Mouse (Mus musculus) cerebellum, adult 18-20 months (tissue): ENCODE results near the gene Ttc41.

Experiments
- DNase-seq, 2 experiments: peaks; one replicate each; pipeline ENCODE4 v3.0.0; 2021

Gene Ttc41

DNA sequence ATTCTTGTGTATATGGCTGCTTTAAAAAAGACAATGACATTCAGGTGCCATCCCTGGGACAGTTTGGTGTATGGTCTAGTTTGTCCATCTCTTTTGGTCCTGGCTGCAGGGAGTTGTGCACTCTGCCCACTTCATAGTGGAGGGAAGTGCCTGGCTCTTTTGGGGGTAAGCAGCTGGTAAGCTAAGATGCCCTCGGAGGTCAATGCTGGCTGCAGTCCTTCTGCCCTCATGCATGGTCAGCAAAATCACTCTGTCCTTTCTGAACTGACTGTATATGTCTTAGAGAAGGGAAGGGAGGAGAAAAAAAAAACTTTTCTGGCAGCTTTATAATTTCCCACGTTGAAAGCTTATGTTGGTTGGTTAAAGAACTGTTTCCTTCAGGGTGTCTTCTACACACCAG, 79.8 kb downstream of the Ttc41 start:
- no peak for DNase-seq

DNA sequence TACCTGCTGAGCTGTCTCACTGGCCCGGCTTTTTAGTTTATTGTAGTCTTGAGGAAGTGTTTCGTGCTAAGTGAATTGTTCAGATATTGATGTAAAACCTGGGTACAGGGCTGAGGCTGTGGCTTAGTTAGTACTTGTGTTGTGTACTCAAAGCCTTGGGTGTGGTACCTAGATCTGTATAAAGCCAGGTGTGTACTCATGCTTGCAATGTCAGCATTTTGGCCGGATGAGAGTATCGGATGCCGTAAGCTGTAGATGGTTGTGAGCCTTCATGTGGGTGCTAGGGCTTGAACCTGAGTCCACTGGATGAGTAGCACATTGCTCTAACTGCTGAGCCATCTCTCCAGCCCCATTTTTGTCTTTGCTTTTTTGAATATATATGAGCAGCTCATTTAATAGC, 80.5 kb downstream of the Ttc41 start:
- DNase-seq, result no peak

DNA sequence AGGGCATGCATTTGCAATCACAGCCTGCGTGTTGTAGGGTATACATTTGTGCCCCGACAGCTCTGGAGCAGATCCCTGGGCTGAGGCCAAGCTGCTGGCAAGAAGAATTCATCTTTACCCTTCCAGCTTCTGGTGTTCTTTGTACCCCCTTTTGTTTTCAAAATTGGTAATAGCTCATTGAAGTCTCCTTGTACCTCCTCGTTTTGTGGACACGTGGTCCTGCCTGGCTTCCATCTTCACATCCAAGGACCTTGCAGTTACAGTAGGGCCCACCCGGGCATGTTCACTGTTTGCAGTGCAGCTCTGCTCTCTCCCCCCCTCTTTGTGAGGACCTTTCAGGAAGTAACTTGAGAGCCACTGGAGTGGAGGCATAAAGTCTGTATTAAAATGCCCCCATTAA, 82.6 kb downstream of the Ttc41 start:
- DNase-seq, result no peak

DNA sequence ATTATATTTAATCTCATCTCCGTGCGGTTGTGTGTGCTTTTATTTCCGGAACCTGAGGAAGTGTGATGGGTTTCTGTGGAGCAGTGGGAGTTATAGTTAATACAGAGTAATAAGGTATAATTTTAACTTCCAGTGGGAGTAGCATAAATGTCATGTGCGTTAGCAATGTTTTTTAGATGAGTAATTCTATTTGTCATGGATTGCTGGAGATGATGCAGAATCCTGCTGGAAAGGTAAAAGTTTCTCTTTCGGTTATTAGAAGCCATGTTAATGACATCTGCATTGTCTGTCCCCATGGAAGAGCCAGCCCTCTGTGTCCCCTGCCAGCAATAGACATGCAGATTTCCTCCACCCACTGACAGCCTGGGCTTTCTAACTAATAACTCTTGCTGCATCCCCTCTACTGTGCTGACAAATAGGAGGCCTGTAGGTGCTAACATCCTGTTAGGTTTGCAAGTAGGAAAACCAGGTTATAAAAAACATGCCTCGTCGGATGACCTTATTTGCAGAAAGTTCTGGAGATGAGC, 83.6 kb downstream of the Ttc41 start:
- no peak for DNase-seq

DNA sequence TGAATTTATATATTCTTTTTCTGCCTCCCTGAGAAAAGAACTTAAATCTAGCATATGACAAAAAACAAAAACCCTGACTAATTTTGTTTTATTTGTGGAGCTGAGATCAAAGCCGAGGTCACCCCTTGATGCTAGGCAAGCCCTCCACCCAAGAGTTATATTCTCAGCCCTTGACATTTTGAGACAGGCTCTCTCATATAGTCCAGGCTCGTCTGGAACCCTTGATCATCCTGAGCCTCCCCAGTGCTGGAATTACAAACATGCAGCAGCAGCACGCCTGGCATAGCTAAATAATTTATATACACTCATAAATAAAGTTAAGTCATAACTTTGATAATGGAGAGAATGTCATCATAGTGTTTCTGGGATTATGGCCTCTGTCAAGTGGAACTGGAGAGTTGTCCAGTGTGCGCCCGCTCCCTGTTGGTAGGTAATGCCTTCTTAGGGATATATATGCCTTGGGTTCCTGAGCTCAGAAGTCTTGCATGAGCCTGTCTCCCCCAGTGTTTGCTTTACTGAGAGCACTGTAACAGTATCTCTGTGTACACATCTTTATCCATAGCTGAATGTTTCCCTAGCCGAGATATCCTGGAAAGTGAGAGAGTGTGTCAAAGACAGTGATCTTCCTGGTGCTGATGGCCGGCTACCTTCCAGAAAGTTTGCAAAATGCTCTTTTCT, 86.0 kb downstream of the Ttc41 start:
- no peak for DNase-seq

DNA sequence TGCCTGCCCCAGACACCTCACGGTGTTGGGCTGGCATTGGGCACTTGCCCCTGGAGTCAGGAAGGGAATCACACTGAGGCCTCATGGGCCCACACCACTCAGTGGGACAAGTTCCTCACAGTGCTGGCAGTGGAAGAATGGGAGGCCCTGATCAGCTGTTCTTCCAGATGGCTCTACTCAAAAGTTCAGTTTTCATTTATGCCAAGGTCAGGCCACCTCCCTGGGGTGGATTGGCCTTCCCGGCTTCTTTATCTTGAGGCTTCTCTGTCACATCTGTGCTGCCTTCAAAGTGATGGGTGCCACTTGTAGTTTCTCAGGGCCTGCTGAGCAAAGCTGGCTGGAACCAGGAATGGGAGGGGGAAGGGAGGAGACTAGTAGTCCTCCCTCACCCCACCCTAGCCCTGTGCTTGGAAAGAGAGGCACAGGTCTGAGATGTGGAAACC, 87.9 kb downstream of the Ttc41 start:
- DNase-seq, result no peak

DNA sequence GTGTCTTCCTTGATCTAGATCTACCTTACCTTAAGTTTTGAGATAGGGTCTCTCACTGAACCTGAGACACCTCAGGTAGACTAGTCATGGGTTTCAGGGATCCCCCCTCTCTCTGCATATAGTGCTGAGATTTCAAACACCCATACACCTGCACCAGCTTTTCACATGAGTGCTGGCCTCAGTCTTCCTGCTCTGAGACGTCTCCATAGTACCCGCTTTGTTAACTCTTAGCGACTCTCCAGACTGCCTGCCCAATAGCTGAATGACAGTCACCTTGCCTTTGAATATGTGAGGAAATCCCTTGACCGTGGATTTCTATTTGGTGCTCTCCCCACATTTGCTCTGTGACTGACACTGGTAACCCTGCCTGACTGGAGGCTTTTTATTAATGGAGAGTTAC, 88.6 kb downstream of the Ttc41 start:
- no peak for DNase-seq

DNA sequence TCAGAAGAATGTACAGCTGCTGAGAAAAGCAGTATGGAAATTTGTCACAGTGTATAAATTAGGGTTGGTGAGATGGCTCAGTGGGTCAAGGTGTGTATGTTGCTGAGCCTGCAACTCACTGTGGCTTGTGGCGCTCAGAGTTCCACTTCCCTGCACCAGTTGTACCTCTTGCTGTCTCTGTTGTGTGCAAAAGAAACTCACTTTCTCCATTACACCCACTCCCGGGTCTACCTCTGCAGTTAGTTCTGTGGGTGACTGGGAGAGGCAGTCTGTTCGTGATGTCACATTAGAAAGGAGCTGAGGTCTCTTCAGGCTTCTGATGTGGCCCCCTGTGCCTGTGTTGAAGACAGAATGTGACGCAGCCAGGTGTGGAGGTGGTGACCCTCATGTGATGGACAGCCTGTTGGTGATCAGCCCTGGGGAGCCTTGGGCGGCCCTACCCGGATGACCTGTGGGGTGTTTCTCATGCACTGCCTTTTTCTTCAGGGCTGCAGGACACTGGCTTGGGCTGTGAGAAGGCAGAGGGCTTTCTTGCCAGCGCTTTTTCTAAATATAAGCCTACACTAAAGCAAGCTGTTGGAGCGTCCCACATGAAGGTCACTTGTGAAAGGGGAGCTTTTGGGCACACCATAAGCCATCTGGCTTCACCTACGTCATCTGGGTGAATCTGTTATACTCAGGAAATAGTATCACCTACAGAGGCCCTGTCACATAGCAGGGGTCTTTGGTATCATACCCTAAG, 89.4 kb downstream of the Ttc41 start:
- peak in 1 of 2 experiments; percentile 25 for DNase-seq

DNA sequence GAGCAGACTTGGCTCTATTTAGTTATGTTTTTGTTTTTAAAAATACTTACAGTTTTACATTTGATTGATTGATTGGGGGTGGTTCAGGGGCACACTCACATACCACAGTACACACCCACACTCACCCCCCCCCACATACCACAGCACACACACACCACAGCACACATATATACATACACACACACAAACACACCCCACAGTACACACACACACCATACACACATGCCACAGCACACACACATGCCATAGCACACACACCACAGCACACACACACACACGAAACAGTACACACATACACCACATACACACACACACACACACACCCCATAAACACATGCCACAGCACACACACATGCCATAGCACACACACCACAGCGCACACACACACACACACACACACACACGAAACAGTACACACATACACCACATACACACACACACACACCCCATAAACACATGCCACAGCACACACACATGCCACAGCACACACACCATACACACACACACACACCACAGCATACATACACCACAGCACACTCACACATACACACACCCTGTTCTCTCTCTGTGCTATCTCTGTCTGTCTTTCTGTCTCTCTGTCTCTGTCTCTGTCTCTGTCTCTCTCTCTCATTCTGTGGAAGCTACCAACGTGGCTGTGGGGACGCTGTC, 90.6 kb downstream of the Ttc41 start:
- no peak for DNase-seq

DNA sequence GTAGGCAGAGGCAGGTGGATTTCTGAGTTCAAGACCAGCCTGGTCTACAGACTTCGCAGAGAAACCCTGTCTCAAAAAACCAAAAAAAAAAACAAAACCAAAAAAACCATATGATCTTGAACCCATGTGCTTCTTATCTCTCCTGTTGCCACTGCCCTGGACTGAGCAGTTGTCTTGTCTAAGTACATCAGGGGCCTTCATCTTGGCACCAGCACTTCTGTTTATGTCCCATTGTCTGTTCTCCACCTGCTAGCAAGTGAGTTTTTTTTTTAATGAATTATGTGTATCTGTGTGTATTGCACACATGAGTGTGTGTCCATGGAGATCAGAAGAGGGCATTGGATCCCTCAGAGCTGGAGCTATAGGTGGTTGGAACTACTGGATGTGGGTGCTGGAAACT, 101.8 kb downstream of the Ttc41 start:
- DNase-seq, result no peak

DNA sequence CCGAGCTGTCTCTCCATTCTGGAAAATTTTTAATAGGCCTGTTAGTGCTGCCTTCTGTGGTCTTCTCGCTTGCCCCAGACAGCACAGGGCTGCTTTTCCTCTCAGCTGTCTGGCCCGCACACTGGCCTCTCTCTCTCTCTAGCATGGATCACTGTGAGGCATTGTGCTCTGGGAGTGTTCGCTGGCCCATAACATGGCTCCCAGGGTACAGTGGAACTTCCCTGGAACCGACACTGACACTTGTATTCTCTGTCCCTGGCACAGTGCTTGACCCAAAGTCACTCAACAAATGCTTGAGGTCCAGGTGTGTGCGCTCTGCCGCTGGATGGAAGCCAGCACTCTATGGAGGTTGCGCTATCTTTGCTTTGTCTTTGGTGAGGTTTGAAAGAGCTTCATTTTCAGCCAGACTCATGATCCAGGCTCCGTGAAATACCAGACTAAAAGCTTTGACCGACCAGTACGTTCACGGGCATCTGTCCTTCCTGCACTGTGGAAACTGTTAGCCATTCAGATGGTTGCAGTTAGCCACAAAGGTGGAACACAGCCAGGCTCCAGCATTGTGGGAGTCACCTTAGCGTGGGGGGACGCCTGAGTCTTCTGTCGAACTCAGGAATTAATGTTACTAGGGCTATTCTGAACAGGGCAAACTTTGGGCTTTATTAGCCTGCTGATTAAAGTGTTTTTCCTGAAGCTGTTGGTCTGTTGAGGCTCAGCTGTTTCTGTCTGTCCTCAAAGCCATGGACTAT, 102.6 kb downstream of the Ttc41 start:
- no peak for DNase-seq

DNA sequence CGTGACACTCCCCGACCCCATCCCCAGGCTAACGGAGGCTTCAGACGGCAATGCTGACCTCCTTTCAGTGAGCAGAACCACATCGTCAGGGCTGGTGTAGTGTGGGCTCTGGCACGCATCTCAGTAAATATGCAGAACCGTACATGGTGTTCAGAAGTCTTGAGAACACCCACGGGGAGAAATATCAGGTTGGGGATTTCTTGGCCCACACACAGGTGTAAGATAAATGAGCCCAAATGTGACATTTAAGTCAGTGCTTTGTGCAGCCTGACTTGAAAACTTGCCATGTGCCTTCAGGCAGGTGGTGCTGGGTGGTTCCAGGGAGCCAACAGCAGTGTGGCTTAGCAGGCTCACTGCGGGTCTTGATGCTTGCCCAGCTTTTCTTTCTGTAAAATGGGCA, 104.4 kb downstream of the Ttc41 start:
- DNase-seq, result peak; percentile 33 to 38

DNA sequence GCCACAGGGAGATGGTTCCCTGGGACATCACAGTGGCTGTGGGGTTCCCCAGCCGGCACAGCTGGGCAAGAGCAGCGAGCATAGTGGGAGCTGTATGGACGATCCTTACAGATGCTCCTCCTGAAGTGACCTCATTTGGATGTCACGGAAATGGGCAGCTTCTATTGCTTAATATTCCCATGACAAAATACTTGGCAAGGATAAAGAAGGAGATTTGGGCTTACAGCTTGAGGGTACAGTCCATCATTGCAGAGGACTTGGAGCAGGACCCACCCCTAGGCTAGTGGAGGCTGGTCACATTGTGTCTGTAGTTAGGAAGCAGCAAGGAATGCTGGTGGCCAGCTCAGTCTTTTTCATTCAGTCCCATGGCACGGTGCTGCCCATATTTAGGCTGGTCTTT, 105.0 kb downstream of the Ttc41 start:
- DNase-seq, result no peak

DNA sequence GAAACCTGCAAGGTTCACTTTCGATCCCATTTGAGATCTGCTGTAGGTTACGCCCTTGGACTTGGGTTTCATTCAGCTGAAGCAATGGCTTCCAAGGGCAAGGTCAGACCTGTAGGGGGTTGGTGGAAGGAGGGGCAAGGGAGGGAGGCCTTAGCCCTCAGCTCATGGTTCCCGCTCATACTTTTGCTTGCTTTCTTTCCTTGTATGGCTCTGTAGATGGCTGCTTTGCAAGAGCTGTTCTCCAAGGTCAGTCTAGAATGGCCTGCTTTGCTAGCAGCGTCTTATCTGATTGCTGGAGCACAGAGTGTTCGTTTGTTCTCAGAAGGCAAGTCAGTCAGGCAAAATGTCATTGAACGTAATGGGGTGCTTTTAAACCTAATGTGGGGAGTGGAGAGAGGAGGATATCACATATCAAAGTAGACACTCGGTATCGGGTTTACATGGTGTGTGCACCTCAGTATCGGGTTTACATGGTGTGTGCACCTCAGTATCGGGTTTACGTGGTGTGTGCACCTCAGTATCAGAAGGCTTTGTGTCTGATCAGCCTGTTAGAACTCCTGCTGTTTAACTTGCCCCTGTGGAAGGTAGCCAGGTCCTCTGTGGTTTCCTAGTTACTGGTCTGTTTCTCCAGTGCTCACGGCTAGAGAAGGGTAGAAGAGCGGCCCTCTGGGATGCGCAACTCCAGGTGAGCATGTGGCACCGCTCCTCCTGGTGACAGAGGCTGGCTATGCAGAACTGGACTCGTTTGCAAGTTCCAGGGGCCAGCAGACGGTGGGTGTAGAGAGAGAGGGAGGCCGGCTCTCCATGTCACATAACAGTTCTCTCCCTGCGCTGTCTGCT, 108.9 kb downstream of the Ttc41 start:
- no peak for DNase-seq

DNA sequence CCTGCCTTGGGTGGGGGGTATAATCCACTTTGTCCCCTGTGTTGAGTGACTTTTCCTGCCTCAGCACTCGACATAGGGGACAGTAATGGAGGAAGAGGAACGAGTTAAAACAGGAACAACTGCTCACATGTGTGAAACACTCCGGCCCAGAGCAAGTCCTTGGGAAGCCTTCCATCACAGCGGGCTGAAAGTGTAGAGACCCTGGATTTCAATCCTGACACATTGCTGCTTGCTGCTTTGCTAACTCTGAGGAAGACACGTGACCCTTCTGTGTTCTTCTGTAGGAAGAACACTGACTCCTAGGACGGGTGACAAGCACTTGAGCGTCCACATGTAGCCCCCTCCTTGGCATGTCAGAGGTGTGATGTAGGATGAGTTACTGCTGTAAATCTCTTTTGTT, 109.5 kb downstream of the Ttc41 start:
- DNase-seq, result no peak

DNA sequence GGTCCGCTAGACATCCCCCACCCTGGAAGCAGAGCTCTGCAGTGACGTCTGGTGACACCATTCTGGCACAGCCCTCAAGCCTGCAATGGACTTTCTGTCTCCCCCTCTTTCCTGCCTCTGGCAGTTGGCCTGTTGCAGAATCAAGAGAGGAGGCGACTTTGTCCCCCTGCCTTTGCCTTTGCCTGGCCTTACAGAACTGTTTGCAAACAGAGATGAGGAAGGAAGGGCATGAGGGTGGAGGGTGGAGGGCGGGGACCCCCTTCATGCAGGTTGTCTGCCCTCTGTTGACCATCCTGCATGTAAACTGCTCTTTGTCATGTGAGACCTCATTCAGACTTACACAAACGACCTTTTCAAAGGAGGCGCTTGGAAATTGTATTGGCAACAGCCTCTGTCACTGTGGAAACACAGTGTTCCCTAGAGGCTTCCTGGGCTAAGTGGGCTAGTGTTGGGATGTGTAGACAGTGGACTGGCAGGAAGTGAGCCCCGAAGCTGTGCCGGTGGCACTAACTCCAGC, 114.1 kb downstream of the Ttc41 start:
- no peak for DNase-seq

DNA sequence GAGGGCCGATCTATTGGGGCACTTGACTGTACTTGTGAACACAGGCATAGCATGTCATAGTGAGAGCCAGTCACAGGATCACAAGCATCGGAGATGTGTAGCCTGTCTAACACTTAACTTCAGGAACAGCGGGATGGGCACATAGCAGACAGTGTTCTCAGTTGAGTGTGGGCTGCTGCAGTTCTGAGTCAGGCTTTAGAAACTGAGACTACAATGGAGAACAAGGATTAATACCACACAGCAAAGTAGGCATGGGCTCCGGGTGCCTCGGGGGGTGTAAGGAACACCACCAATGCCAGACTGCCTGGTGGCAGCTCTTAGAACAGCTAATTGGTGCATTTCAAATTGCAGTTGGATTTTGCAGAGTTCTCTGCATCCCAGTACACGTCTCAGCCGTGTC, 115.4 kb downstream of the Ttc41 start:
- DNase-seq, result no peak

DNA sequence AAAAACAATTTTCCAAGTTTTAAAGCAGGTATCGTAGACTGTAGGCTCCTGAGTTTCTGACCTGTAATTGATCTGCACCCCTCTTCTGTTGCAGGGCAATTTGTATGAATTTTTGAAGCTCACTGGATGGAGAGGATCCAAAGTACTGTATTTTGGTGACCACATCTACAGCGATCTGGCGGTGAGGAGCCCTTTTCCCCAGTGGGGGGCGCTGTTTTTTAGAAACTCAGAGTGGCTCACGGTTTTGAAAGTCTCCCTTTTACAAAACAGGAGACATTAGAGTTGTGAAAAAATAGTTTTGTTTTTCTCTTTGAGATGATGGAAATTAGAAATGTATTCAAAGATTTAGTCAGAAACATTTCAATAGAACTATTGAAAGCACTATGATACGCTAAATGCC, 118.5 kb downstream of the Ttc41 start:
- no peak for DNase-seq

DNA sequence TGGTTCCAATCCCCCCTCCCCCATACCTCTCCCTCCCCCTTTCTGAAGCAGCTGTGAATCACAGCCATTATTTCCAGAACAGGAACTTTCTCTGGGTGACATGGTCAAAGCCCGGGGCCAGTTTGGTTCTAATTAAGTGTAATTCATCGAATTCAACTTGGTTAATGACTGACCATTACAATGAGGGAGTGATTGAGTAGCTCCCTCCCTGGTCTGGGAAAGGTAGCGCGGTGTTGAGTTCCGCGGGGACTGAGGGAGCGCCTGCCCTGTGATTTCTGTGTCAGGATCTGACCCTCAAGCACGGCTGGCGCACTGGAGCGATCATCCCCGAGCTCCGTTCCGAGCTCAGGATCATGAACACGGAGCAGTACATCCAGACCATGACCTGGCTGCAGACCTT, 119.3 kb downstream of the Ttc41 start:
- DNase-seq, result no peak

DNA sequence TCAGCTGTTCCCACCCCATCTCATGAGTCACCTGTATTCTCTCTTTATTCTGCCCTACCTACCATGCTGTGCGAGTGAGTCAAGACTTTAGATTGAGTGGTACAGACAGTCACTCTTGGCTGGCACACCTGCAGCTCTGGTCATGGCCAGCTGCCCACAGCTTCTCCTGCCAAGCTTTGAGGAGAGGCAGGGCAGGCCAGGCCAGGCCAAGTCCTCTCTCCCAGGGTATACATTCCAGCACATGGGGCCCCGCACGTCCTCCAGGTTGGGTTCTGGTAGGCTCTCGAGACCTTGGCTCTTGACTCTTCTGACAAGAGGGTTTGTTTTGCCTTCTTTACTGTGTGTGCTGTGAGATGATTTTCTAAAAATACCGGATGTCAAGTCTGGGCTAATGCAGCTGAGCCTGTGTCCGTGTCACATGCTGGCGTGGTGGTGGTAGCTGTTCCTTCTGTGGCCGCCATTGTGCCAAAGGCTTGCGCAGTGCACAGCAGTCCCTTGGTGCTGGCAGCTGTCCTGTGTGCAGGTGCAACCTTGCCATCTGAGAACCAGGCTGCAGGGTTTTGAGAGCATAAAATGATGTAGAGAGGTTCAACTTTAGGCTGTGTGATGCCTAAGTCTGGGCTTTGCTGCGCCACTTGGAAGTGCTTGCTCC, 120.4 kb downstream of the Ttc41 start:
- DNase-seq, result peak; percentile 80 to 84
